Mouse (Mus musculus) lung, postnatal 14 days (tissue): ENCODE data around the gene Acvrl1.

Experiments
- DNase-seq: peaks from one replicate; pipeline ENCODE4 v3.0.0; 2021

Acvrl1 gene

DNA sequence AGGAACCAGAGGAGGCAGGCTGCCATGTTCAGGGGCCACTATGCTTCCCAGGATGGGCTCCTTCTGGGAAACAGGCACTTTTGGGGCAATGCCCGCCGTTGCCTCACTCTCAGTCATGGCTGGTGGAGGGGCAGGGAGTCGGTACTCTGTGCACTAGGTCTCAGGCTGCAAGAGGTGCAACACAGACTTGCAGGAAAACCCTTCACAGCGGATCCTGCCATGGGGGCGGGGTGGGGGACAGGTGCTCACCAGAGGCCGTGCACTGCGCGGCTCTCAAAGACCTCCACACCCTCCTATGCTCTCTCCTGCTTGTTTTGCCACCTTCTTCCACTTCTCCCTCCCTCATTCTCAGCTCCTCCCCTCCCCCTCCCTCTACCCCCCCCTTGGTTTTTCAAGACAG lies 14.3 kb downstream of the Acvrl1 start:
- no peak for DNase-seq

DNA sequence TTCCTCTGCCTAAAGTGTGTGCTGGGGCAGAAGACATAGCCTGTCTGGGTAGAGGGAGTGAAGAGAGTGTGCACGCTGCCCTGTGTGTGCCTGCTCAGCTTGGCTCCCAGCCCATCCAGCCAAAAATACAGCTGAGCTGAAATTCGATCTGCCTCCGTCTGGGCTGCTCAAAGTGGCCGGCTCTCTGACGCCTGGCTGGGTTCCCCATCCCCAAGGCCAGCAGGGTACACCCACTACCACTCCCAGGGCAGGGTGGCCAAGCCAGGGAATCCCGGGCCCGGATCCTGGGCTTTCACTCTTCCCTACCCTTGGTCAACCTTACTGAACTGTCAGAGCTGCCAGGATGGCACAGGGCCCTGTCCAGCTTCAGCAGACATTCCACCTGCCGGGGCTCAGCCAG lies 15.2 kb downstream of the Acvrl1 start:
- DNase-seq, result no peak

DNA sequence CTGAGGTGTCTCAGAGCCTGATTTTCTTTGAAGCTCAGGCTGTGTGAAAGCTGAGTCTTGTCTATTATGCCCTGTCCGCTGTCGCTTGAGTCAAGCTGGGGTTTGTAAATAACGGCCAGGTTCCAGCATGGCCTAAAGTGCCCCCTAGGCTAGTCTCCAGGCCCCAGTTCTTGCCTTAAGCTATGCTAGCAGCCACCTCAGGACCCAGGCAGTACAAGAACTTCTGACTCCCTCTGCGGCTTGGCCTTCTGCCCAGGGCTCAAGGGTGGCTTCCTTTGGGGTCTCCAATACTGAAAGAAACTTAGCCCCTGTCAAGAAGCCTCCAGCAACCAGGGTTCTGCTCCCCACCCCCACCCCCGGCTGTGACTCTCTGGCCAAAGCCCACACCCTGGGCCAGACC lies 15.9 kb downstream of the Acvrl1 start:
- DNase-seq, result no peak

DNA sequence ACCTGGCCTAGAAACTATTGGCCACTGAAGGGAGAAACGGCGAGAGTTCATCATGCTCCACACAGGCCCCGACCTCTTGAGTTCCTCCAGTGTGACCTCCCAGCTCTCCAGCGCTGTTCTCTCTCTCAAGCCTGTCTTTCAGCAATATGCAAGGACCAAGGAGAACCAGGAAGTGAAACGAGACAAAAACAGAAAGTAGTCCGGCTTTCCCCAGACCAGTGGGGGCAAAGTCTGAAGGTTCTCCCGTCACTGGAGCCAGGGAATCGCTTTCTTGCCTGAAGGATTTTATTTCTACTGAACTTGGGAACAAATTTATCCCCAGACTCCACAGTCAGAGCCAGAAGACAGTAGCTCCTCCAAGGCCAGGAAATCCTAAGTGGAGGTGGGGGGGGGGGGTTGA lies 16.5 kb downstream of the Acvrl1 start:
- no peak for DNase-seq

DNA sequence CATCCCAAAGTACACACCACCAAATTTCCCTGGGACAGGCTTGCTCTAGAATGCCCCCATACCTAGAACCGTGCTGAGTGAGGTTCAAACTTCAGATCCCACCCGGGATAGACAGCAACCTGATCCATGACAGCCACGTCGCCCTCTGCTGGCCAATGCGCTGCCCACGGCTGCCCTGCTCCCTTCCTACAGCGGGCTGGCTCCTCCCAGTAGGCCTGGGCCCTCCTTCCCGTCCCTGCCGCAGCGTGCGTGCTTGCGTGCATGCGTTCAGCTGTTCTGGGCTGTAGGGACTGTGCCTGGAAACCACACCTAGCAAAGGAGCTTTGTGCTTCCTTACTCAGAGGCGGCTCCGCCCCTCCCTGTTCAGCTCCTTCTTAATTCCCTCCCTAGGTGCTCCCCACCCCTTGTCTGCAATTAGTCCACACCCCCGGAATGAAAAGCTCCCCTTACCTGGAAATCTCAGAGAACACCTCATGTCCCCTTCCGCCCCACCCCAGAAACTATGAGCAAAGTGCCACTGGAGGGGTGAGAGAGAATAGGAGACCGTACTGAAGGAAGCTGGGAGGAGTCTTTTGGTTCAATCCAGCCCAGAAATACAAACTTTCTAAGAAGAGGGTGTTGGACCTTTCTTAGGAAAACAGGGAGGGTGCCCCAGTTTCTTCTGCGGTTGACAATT lies 17.2 kb downstream of the Acvrl1 start:
- DNase-seq, result peak; percentile 99

DNA sequence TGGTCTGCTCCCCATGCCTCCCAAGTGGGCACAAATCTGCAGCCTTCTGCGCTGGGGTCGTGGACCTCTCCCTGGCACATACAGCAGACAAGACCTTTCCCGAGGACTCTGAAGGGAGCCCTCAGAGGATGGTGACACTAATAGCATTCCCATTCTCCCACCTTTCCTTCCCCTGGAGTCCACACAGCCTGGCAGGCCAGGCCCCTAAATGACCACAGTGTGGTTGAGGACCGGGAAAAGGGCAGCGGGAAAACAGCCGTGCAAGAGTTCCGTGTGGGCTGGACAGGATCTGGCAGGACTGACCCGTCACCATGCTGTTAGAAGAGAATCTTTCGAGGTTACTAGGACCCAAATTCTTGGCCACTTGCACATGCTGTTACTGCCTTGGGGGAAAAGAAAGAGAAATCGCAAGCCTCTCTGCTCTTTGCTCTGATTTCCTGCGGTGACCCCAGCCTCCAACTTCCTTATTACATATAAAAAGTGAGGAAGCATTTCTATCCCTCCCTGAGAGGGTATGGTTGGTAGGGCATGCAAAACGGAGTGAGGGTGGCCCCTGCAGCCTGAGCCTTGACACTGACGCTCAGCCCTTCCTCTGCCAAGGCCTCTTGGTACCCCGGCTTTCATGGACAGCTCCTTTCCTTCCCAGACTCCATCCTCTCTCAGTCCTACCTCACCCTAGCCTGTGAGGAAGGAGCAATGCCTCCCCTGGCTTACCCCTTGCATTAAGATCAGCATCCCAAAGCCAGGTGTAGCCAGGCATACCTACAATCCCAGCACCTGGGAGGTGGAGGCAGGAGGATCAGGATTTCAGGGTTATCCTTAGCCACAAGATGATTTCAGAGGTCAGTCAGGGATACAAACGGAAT lies 18.0 kb downstream of the Acvrl1 start:
- no peak for DNase-seq

DNA sequence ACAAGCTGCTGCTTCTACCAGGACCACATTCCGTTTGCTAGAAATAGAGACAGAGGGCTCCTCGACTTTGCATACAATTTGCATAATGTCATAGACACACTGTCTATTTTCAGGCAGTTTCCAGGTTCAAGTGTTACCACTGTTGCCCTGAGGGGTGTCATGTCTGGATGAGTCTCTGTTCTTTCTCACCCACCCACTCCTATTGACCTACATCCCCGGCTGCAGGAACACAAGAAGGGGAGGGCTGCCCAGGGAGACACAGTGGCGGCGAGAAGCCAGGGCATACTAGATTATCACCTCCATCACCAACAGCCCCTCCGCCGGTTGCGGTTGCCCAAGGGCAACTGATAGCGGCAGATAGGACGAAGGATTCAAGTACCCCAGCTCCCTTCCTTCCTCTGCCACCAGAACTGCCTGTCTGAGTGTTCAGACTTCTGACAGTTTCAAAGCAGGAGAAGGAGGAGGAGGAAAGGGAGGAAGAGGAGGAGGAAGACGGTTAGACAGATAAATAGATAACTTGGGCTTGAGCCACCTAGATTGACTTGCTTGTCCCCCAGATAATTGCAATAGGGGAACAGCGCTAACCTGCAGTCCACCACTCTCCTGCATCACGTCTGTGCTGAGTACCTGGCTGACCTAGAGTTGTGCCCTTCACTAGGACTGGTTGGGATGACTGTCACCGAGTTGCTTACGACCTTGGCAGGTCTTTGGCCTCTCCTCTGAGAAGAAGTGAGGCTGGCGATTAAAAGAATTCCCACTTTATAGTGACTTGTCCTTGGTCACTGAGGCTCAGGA lies 19.0 kb downstream of the Acvrl1 start:
- no peak for DNase-seq

DNA sequence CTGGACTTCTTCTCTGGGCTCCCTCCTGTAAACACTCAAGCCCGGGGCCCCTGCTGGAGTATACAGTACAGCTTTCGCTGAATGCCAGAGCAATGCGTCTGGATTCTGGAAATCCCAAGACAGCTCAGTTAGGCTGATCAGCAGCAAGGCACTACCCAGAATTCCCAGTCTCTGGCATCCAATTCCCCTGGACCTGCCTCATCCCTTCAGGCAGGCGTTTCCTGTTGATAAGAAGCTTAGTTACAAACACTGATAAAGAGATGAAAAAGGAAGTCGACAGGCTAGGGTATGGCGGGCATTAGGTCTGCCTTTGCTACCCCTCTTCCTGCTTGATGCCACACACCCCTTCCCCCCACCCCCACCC lies 19.6 kb downstream of the Acvrl1 start:
- peak; percentile 66 for DNase-seq

DNA sequence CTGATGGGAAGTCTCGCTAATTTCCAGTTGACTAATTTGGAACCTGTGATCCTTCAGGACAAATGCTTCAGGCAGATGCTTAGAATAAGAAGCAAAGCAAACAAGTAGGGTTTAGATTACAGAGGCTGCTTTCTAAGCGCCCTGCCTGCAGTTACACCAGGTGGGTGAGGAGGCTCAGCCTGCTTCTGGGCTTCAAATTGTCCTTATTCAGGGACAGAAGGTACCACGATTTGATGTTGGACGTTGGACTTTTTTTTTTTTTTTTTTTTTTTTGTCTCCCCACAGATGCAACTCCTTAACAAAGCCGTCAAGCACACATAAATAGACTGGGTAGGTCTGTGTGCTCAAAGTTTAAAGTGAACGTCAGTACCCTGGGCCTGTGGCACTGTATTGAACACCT lies 20.3 kb downstream of the Acvrl1 start:
- no peak for DNase-seq

DNA sequence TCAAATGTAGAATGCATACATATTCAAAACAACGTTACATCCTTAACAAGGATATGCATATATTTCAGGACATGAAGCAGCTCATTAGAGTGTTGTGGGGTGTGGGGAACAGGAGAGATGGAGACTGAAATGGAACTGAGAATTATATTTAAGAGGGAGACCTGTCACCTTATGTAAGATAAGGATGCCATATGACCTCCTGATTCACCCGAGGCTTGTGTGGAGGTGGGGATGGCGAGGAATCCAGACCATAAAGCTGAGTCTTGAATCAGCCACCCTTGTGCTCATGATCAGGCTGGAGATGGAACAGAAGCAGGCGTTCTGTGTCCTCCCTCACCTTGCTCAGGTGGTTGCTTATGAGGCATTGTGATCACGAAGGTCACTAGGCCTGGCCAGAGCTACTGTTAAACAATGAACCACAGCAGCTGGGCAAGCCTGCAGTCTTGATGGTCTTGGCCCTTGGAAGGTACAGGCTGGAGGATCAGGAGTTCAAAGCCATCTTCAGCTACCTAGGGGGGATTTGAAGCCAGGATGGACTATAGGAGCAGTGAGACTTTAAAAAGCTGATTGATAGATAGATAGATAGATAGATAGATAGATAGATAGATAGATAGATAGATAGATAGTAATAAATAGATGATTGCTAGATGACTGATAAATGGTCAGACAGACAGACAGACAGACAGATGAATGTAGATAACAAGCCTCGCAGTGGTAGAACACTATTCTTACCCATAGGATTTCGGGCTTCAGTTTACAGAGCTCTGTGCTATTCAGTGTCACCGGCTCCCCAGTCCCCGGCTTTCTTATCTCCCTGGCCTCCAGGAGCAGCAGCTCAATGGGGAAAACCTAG lies 23.3 kb downstream of the Acvrl1 start:
- DNase-seq, result no peak

DNA sequence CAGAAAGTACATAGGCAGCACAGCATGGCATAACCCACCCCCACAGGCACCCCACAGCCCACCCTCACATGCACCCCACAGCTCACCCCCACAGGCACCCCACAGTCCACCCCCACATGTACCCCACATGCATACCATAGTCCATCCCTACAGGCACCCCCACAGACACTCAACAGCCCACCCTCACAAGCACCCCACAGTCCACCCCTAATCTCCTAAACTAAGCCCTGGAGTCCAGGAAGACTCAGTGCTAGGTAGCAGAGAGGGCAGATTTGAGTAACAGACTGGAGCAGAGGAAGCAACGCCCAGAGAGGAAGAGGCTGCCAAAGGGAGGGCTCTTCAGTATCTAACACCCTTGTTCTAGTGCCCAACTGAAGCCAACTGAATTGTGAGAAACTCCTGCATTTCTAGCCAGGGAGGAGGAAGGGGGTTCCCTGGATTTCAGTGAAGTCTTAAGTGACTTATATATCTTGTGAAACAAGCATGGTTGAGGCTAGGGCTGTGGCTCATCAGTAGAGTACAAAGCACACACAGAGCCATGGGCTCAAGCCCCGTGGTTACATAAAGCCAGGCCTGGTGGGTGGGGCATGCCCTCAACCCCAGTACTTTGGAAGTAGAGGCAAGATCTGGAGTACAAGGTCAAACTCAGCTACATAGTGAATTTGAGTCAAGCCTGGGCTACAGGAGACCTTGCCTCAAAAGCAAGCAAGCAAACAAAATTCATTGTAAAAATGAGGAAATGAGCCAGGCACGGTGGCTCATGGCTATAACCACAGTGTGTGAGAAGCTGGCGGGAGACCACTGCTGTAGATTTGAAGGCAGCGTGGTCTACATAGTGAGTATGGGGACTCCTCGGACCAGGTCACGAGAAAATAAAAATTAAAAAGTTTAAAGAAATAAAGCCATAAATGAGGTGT lies 26.6 kb downstream of the Acvrl1 start:
- no peak for DNase-seq

DNA sequence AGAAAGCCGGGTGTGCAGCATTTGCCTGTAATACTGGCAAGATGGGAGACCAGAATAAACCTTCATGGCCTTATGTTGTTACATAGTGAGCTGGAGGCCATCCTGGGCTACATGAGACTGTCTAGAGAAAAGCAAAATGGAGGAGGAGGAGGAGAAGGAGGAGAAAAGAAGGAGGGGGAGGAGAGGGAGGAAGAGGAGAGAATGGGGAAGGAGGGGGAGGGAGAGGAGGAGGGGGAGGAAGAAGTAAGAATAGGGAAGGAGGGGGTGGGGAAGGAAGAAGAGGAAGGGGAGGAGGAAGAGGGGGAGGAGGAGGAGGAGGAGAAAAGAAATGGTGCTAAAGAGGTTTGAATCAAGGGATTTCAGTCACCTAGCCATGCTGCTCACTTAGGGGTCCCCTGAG lies 31.8 kb downstream of the Acvrl1 start:
- no peak for DNase-seq

DNA sequence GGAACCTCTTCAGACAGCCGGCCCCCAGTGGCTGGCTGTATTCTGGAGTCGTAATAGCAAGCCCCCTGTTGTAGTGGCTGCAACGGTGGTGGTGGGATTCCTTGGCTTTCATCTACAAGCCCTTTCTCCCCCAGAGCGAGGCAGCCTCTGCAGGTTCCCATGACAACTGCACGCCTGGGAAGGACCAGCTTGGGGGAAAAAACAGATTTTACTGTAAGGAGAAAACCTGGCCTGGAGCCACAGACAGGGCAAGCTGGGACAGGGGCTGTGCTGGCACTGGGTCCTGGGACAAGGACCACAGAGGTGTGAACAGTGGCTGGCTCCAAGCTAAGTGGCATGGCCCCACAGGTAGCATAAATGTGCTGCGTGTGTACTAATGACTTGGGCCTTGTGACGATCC lies 32.3 kb downstream of the Acvrl1 start:
- no peak for DNase-seq

DNA sequence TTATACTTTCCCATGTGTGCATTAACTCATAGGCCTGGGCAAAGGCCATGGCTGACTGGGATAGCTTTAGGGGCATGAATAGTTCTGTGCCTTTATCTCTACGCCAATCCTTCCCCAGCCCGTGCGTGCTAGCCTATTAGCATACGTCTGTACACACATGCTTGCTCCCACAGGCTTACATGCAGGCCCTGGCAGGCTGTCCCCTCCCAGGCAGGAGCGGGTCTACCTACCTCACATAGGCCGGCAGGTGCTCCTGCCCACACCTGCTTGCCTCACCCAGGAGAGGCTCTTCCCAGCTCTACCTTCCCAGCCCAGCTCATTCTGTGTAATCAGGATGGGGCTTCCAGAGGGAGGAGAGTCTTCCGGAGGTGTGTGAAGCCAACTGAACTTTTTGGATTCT lies 33.2 kb downstream of the Acvrl1 start:
- DNase-seq, result no peak

DNA sequence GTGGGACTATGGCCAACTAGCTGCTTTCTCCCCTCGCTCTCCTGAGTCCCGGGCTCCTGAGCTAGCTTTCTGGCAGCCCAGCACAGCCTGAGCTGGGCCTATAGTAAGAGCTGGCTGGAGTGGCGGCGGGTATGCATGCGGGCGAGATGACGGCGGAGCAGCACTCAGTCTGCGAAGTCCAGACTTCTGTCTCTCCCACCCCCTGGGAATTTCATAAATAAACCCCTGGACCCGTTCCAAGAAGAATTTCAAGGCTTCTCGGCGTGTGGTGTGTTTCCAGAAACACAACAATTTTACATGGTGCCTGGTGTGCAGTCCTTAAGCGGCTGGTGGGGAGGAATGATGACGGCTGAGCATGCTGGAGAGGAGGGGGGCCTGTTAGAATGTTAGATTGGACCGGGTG lies 34.7 kb downstream of the Acvrl1 start:
- DNase-seq, result no peak

DNA sequence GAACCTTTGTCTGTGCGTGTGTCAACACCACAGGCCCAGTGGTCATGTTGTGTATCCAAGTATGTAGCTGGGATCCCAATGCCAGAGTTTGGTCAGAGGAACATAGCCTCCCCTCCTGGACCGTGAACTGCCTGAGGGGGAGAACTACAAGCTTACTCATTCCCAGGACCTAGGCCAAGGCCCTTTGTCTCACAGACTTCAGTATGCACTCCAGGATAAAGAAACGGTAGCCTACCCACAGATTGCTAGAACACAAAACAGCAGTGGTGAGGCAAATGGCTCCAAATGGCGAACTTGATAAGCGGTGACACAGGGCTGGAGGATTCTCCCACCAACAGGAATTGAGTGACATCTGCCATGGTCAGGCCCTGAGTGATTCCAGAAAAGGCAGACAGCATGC lies 35.5 kb downstream of the Acvrl1 start:
- no peak for DNase-seq

DNA sequence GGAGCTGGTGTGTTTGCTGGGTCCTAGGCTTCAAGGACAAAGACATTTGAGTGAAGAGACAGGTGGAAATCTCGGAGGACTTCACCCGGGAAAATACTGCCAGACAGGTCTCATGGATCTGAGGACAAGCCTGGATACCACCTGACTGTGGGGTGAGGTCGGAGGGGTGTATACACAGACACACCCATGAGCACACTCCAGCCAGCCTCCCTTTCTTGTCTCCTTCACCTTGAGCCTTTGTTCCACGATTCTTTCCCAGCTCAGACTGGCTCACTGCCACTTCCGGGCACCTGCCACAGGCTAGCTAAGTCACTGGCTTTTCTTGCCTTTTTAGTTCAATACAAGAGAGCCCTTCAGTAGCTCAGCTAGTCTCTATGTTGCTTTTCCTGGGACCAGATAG lies 36.0 kb downstream of the Acvrl1 start:
- DNase-seq, result no peak

DNA sequence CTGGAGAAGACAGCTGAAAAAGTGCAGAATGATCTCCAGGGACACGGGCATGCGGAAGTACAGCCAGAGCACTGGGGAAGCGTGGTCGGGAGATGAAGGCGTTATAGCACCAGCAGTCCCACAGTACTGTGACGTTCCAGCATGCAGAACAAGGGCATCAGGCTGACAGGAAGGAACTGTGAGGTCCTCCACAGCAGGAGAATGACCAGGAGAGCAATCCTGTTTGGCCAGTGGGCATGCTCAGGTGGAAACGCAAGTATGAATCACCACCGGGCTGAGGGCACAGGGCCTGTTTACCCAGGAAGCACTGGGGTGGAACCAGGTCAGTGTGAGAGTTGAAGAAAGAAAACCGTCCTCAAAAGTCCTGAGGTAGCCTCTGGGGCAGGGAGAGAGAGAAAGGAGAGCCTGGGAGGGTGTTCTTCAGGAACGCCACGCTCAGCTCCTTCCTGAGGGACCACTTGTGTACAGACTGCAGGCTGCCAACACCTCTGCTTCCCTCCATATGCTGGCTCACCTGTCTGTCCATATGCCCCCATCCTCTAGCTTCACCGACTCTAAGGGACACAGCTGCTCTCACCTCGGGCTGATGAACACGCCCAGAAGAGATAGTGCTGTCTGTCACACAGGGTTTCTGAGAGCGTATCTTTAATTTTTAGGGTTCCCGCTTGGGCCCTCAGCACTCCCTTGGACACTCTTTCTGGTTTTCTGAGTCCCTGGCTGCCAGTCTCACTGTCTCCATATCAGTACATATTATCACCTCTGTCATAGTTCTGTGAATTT lies 37.5 kb downstream of the Acvrl1 start:
- DNase-seq, result no peak

DNA sequence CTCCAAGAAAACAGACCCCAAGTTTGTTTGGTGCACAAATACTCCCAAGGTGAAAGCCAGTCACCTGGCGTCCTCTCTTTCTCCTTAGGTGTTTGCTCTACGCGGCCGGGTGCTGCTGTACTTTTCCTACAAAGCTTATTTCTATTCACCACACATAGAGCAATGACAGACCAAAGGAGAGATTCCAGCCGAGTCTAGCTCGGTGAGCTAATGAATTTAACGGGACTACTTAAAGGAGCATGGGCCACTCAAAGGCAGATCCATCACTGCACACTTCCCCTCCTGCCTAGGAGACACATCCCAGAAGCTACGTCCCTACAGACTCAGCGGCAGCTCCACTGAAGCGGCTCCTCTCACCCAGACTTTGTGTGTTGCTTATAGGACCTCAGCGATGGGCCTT lies 39.2 kb downstream of the Acvrl1 start:
- DNase-seq, result no peak

DNA sequence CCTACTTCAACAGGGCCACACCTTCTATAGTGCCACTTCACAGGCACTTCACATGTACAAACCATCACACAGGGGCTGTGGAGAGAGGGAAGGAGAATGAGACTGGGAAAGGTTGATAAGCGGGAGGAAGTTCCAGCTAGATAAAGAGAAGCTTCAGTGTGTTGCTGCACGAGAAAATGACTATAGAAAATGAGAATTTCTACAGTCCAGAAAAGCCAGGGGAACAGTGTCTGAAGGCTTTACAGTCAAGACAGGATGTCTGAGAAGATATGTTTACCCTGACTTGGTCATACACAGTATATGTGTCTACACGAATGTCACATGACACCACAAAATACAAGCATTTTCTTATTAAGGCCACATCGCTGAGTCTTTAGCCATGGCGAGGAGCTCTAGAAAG lies 41.6 kb downstream of the Acvrl1 start:
- DNase-seq, result no peak

DNA sequence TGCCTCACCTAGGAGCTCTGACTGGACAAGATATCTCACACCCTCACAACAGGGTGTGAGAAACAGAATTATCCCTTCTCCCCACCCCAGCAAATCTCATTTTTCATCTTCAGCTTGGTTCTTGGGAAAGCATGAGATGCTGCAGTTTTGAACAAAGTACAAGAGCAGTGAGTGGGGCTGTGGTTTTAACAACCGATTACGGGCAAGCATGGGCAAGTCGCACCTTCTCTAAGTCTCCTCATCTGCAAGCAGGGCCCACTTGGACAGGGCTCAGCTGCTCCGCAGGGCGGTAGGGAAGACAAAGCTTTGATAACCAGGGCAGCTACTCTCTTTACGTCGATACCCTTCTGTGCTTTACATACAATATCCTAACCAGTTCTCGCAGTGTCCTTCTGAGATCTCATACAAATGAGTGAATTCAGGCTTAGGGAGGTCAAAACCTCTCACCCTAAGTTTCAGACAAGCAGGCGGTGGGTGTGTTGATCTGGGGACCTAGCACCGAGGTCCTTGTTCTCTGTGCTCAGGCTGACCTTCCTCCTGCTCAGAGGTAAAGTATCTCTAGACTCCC lies 42.2 kb downstream of the Acvrl1 start:
- no peak for DNase-seq
